Mouse (Mus musculus) lung, embryonic 14.5 days (tissue): Measurements from ENCODE around the gene Fto. TPM values are rescaled to one million over a fixed set of nuclear protein-coding genes. Genes with fewer than 3 reads are reported as not detected.

Experiments
- ATAC-seq: fragments of 200-750 bp; cut with Nextera tagmentation; 2 replicates; pipeline ENCODE4 v1.8.0; 2017; ENCODE audit warnings: mild to moderate bottlenecking, moderate TSS enrichment, moderate library complexity; ENCODE audit not compliant: insufficient read depth
- DNase-seq: peaks from one replicate; pipeline ENCODE4 v3.0.0-alpha.2; 2015
- H3K27ac ChIP-seq: fragments of 300-500 bp; sonication (generic); 2 replicates; pipeline ENCODE4 v1.5.1; 2014; ENCODE audit warnings: low read depth, mild to moderate bottlenecking, moderate library complexity
- H3K27me3 ChIP-seq: fragments of 300-500 bp; sonication (generic); 2 replicates; pipeline ENCODE4 v1.6.1; 2014; ENCODE audit warnings: low read length, control low read depth; ENCODE audit not compliant: insufficient read depth
- H3K36me3 ChIP-seq: fragments of 300-500 bp; sonication (generic); 2 replicates; pipeline ENCODE4 v1.6.1; 2014; ENCODE audit warnings: control low read depth; ENCODE audit not compliant: insufficient read depth
- H3K4me1 ChIP-seq: fragments of 300-500 bp; sonication (generic); 2 replicates; pipeline ENCODE4 v1.6.1; 2014; ENCODE audit warnings: antibody characterized with exemption, control low read depth; ENCODE audit not compliant: insufficient read depth
- H3K4me2 ChIP-seq: fragments of 300-500 bp; sonication (generic); 2 replicates; pipeline ENCODE4 v1.6.1; 2014; ENCODE audit warnings: mild to moderate bottlenecking
- H3K4me3 ChIP-seq: fragments of 300-500 bp; sonication (generic); 2 replicates; pipeline ENCODE4 v1.5.1; 2014; ENCODE audit warnings: low read depth, low read length
- H3K9ac ChIP-seq: fragments of 300-500 bp; sonication (generic); 2 replicates; pipeline ENCODE4 v1.6.1; 2014
- H3K9me3 ChIP-seq: fragments of 300-500 bp; sonication (generic); 2 replicates; pipeline ENCODE4 v1.6.1; 2016; ENCODE audit warnings: low read depth, low read length, control low read depth
- CTCF ChIP-seq: IDR thresholded peaks from 2 replicates; pipeline ENCODE4 v1.5.1; 2016; ENCODE audit warnings: antibody characterized with exemption, low read depth
- WGBS: fragments of 180-500 bp; shearing (Covaris S2); extraction: QIAGEN DNeasy Blood & Tissue Kit; methylation state at CpG from one replicate; pipeline ENCODE4 v1.1.7; 2014; 5-methylcytosine and 5-hydroxymethylcytosine counted together
- polyA plus RNA-seq: library from polyadenylated mRNA; unstranded; fragments of >200 nt; fragmentation: Nextera tagmentation; extraction: Ambion mirVana; gene quantifications from 2 replicates; pipeline ENCODE4 v1.2.1, GENCODE M21; 2014

Gene Fto
- polyA plus RNA-seq, 1 experiment from 2014 or later, result 104 TPM

GRCm38 (mm10) chr8:91280467-91281212 is 32.7 kb upstream of the Fto start:
- H3K4me1 ChIP-seq, result no peaks in the 10 kb centered on the region
- peak; percentile 72 for DNase-seq
- H3K4me3 ChIP-seq, result no peak overlapping the region
- H3K27ac ChIP-seq, result peak overlapping the region; percentile 43; the same call in 1 of the 2 replicates
- no peaks in the 10 kb centered on the region for H3K36me3 ChIP-seq
- 38% methylated on average over 11 of the region's 11 CpGs for WGBS
- peak; percentile 78 for ATAC-seq
- no peaks in the 10 kb centered on the region; the same call in 1 of the 2 replicates for H3K9me3 ChIP-seq
- TF ChIP-seq CTCF, result no peak
- H3K4me2 ChIP-seq, result 0 out of 2 replicates have a peak overlapping the region, but pooled peaks have one; percentile 7
- H3K9ac ChIP-seq, result no peak overlapping the region
- no peaks in the 10 kb centered on the region for H3K27me3 ChIP-seq

GRCm38 (mm10) chr8:91281545-91281944 is 31.8 kb upstream of the Fto start:
- no peak overlapping the region for H3K4me2 ChIP-seq
- no peaks in the 10 kb centered on the region; the same call in 1 of the 2 replicates for H3K9me3 ChIP-seq
- H3K27ac ChIP-seq, result peak overlapping the region; percentile 43; the same call in 1 of the 2 replicates
- no peak for TF ChIP-seq CTCF
- DNase-seq (no peak), ATAC-seq (no peak)
- no peaks in the 10 kb centered on the region for H3K4me1 ChIP-seq
- H3K4me3 ChIP-seq, result no peak overlapping the region
- H3K36me3 ChIP-seq, result no peaks in the 10 kb centered on the region
- H3K9ac ChIP-seq, result no peak overlapping the region
- H3K27me3 ChIP-seq, result no peaks in the 10 kb centered on the region
- 77% methylated on average over 8 of the region's 8 CpGs for WGBS

- Histone ChIP-seq H3K9me3 (no peaks in the 10 kb centered on the region), H3K27me3 (no peaks in the 10 kb centered on the region), H3K4me2 (no peak overlapping the region), H3K27ac (no peak overlapping the region), H3K4me1 (no peaks in the 10 kb centered on the region; the same call in 1 of the 2 replicates), H3K36me3 (peaks cover 4% of the 10 kb centered on the region; the same call in 1 of the 2 replicates), H3K9ac (no peak overlapping the region), H3K4me3 (no peak overlapping the region)
- no peak for TF ChIP-seq CTCF
- WGBS, result 68% methylated on average over 5 of the region's 5 CpGs
- peak; percentile 12 for DNase-seq
- no peak for ATAC-seq
Observed at GRCm38 (mm10) chr8:91282655-91283054, 30.7 kb upstream of the Fto start.

GRCm38 (mm10) chr8:91283815-91284214 is 29.5 kb upstream of the Fto start:
- 31% methylated on average over 1 of the region's 1 CpGs for WGBS
- no peaks in the 10 kb centered on the region for H3K9me3 ChIP-seq
- ATAC-seq (no peak), DNase-seq (peak; percentile 53)
- no peak overlapping the region for H3K4me2 ChIP-seq
- H3K27ac ChIP-seq, result no peak overlapping the region
- no peak overlapping the region for H3K4me3 ChIP-seq
- no peak overlapping the region for H3K9ac ChIP-seq
- H3K27me3 ChIP-seq, result no peaks in the 10 kb centered on the region
- peaks cover 4% of the 10 kb centered on the region; the same call in 1 of the 2 replicates for H3K36me3 ChIP-seq
- H3K4me1 ChIP-seq, result no peaks in the 10 kb centered on the region; the same call in 1 of the 2 replicates
- no peak for TF ChIP-seq CTCF

GRCm38 (mm10) chr8:91286237-91286636 is 27.1 kb upstream of the Fto start:
- WGBS, result 74% methylated on average over 8 of the region's 8 CpGs
- Histone ChIP-seq H3K27me3 (no peaks in the 10 kb centered on the region), H3K9me3 (no peaks in the 10 kb centered on the region), H3K27ac (no peak overlapping the region), H3K4me1 (no peaks in the 10 kb centered on the region; the same call in 1 of the 2 replicates), H3K4me3 (no peak overlapping the region), H3K9ac (no peak overlapping the region), H3K36me3 (peaks cover 4% of the 10 kb centered on the region; the same call in 1 of the 2 replicates), H3K4me2 (no peak overlapping the region)
- DNase-seq (no peak), ATAC-seq (no peak)
- TF ChIP-seq CTCF, result no peak

- H3K27me3 ChIP-seq, result no peaks in the 10 kb centered on the region
- H3K4me2 ChIP-seq, result no peak overlapping the region
- no peak overlapping the region for H3K4me3 ChIP-seq
- H3K36me3 ChIP-seq, result peaks cover 4% of the 10 kb centered on the region; the same call in 1 of the 2 replicates
- H3K9me3 ChIP-seq, result no peaks in the 10 kb centered on the region
- peak; percentile 89 for DNase-seq
- H3K4me1 ChIP-seq, result no peaks in the 10 kb centered on the region; the same call in 1 of the 2 replicates
- no peak overlapping the region for H3K9ac ChIP-seq
- peak; percentile 75 for ATAC-seq
- no peak overlapping the region for H3K27ac ChIP-seq
- TF ChIP-seq CTCF, result no peak
- 52% methylated on average over 4 of the region's 4 CpGs for whole genome bisulfite sequencing
Observed at GRCm38 (mm10) chr8:91290576-91290975, 22.7 kb upstream of the Fto start.

- no peaks in the 10 kb centered on the region for H3K4me1 ChIP-seq
- H3K9ac ChIP-seq, result no peak overlapping the region
- H3K4me3 ChIP-seq, result no peak overlapping the region
- no peaks in the 10 kb centered on the region for H3K27me3 ChIP-seq
- WGBS, result 86% methylated on average over 5 of the region's 5 CpGs
- no peak for ATAC-seq
- H3K9me3 ChIP-seq, result no peaks in the 10 kb centered on the region
- no peak overlapping the region for H3K27ac ChIP-seq
- no peak overlapping the region for H3K4me2 ChIP-seq
- H3K36me3 ChIP-seq, result no peaks in the 10 kb centered on the region
- DNase-seq, result no peak
- no peak for TF ChIP-seq CTCF
Observed at GRCm38 (mm10) chr8:91295786-91296185, 17.5 kb upstream of the Fto start.
